Mouse (Mus musculus) embryo, embryonic 11 days (tissue): Measurements from ENCODE around the gene Shf.
A peak's percentile ranks its signal among the peaks of the same experiment; 100 is the strongest.

Source experiments
- DNase-seq: peaks from one replicate; pipeline ENCODE4 v3.0.0-alpha.2; 2015

The Shf gene

GRCm38 (mm10) chr2:122301081-122301920, 67.7 kb downstream of the Shf start:
- peak; percentile 47 for DNase-seq

DNA sequence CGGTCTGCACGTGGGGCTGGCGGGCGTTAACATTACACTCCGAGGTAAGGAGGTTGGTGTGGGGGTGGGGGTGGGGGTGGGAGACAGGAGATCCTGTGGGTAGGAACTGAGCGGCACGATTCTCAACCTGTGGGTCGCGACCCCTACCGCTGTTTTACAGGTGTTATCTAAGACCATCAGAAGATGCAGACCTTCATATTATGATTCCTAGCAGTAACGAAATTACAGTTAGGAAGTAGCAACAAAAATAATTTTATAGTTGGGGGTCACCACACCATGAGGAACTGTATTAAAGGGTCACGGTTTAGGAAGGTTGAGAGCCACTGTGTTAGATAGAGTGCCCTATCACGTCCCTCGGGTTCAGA, 68.3 kb downstream of the Shf start:
- no peak for DNase-seq

GRCm38 (mm10) chr2:122299911-122300655, 68.9 kb downstream of the Shf start:
- no peak for DNase-seq
